Mouse (Mus musculus): ENCODE data around the gene Vps16. TPM values are rescaled to one million over a fixed set of nuclear protein-coding genes. Genes with fewer than 3 reads are reported as not detected.
A peak's percentile ranks its signal among the peaks of the same experiment; 100 is the strongest.

Vps16 gene
- total RNA-seq (2022), result 10 to 100 TPM; 67.2 to 90.4 (median 76.7) TPM

DNA sequence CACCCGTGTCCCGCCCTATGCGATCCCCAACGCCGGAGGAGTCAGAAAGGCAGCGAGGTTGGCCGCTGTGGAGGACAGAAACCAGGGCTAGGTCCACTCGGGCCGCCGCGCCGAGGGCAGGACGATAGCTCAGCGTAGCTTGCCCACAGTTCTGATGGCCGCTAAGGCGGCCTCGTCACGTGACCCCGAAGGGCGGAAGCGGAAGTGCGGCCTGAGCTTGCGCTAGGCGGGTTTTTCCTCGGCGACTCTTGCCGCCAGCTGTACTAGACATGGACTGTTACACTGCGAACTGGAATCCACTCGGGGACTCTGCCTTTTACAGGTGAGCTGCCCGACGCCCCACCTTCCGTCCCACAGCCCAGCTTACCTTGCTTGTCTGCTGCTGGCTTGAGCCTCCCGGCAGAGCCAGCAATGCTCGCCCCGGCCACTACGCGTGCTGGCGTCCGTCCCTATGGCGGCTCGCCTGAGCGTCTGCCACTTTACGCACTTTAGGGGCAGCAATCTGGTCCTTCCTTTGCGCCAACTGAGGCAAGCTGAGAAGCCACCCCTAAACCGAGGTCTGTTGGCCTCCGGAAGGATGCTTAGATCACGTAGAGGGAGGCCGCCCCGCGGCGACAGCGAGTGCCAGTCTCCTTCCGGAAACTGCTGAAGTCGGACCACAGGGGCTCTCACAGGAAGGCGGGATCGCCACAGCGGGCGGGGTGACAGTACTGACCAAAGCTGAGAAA, at the start of gene Vps16, which contains the start of gene Pced1a:
Gene Vps16, plus strand, starts transcription at position 214 of the 728 bp plus-strand sequence.
Gene Pced1a, minus strand, starts transcription at position 576 of the 728 bp plus-strand sequence.
- peak; percentile 89 for DNase-seq (ENCODE audit: low spot score in 2 of 2)

DNA sequence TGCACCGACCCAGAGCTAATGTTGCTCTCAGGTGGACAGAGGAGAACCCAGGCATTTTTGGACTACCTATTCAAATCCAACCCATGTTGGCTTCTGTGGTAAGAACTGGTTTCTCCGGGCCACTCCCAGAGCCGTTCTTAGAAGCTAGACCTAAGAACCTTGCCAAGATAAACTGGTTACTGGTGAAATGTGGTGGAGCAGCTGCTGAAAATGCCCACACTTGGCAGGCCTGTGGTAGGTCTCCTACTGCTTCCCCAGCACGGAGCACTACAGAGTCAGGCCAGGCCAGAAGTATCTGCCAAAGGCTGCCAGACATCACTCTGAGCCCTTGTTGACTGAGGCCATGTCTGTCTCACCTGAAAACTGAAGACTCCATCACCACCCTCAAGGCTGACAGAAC, 49.2 kb upstream of the Vps16 start:
- no peak for DNase-seq (ENCODE audit: low spot score in 2 of 2)

GRCm38 (mm10) chr2:130383205-130383604, 40.9 kb upstream of the Vps16 start:
- DNase-seq (ENCODE audit: low spot score in 2 of 2), result no peak

GRCm38 (mm10) chr2:130383895-130384294, 40.2 kb upstream of the Vps16 start:
- no peak for DNase-seq (ENCODE audit: low spot score in 2 of 2)

- no peak for DNase-seq (ENCODE audit: low spot score in 2 of 2)
These were observed 37.9 kb upstream of the Vps16 start for GRCm38 (mm10) chr2:130386212-130386611.

- no peak for DNase-seq (ENCODE audit: low spot score in 2 of 2)
These were observed 35.3 kb upstream of the Vps16 start for GRCm38 (mm10) chr2:130388796-130389195.

- DNase-seq (ENCODE audit: low spot score in 2 of 2), result no peak
These were observed 33.0 kb upstream of the Vps16 start for GRCm38 (mm10) chr2:130390993-130391625.

DNA sequence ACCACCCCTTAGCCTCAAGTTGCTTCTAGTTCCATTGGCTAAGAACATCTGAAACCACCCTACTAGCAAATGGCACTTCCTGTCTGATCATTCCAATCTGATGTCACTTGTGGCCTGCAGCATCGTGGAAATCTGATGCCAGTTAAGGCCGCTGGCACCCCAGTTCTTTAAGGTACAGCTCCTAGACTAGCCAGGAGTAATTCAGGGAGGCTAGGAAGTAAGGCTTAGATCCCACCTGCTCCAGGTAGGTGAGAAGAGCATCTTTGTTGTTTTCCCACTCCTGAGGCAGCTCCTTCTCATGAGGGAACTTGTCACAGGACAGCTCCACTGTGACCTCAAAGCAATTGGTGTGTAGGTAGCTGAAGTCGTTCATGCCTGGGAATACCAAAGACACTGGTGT, 31.3 kb upstream of the Vps16 start:
- DNase-seq (ENCODE audit: low spot score in 2 of 2), result no peak

- DNase-seq (ENCODE audit: low spot score in 2 of 2), result no peak
These were observed 28.4 kb upstream of the Vps16 start for GRCm38 (mm10) chr2:130395696-130396095.

DNA sequence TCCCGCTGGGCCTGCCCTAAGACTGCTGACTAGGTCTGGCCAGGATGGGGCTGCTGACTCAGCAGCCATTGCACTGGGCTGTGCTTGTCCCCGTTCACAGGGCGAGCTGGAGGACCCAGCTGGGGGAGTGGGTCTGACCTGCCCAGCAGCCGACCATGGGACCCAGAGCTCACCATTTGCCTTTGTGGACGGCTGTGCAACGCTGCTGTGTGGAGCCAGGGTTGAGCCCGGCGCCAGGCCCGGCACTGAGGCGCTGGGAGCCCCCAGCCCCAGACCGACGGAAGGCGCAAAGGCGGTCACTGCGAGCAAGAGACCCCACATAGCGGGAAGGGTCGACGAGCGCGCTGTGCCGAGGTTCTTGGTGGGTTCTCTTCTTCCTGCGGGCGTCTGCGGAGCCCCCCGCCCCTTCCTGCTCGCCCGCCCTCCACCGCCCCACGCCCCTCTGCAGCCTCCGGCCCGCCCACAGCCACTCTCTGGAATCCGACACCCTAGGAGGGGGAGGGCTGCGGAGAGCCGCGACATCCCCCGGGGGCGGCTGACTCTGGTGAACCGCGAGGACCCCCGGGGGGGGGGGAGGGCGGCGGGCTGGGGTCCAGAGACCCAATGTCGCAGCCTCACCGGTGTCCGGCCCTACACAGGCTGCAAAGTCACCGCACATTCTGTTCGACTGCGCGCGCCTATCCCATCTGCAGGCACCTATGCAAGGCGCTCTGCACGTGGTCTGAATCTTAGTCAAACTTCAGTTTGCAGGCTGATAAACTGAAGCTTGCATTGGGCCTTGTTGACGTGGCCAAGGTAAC, 26.8 kb upstream of the Vps16 start, which contains the start of gene Cpxm1:
Gene Cpxm1, minus strand, starts transcription at position 389 of the 800 bp plus-strand sequence.
- DNase-seq (ENCODE audit: low spot score in 2 of 2), result no peak

GRCm38 (mm10) chr2:130398091-130398490, 26.0 kb upstream of the Vps16 start:
- peak in 1 of 2 experiments; percentile 6 for DNase-seq (ENCODE audit: low spot score in 2 of 2)

DNA sequence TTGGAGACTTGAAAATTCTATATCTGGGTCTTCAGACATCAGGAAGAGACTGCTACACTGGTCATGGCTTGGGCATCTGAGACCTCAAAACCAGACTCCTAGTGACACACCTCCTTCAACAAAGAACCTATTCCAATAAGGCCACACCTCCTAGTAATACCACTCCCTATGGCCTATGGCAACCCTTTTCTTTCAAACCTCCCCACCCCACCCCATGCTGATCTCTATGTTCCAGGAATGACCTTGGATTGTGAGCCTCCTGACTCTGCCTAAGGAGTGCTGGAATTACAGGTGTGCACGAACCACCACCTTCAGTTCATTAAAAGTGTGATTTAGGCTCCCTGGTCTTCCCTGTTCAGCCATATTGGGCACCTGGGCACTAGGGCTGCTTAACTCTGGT, 24.1 kb upstream of the Vps16 start:
- no peak for DNase-seq (ENCODE audit: low spot score in 2 of 2)

DNA sequence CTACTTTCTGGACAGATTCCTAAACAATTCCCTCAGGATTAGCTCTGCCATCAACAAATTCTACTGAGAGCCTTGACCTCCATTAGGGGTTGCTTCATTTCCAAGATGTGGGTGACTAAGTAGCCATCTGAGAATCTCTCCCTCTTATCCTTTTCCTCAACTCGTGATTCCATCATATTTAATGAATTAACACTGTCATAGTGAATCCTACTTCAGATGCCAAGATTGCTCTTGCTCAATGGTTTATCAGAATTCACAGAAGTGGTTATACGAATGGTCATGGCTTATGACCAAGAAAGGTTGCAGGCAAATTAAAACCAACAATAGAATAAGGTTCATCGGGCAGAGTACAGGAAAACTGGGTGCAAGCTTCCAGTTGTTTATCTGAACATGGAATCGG, 22.2 kb upstream of the Vps16 start:
- DNase-seq (ENCODE audit: low spot score in 2 of 2), result no peak

GRCm38 (mm10) chr2:130404939-130405338, 19.2 kb upstream of the Vps16 start, which contains the start of the genes Gm28372 and 1700020A23Rik:
TSS of gene Gm28372 (plus strand) at chr2:130405239.
TSS of gene 1700020A23Rik (plus strand) at chr2:130405259.
- DNase-seq (ENCODE audit: low spot score in 2 of 2), result no peak

DNA sequence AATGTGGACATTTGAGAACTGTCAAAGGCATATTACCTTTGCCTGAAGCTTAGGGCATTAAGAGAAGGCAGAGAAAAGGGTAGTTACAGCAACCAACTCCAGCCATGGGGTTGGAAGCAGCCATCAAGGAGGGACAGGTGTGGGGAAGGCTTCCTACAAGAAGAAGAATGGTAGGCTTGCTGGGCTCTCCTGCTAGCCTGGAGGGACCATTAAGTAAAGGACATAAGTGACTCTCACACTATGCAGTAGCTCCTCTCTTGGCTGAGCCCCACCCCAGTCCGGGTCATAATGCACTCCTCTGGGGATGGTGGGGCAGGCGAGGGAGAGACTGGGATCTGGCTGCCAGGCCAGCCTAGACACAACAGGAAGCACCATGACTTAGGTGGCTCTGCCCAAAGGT, 18.0 kb upstream of the Vps16 start, which contains the start of gene Tmem239:
Gene Tmem239, plus strand, starts transcription at position 301 of the 400 bp plus-strand sequence.
- no peak for DNase-seq (ENCODE audit: low spot score in 2 of 2)

GRCm38 (mm10) chr2:130408194-130408593, 15.9 kb upstream of the Vps16 start:
- no peak for DNase-seq (ENCODE audit: low spot score in 2 of 2)

GRCm38 (mm10) chr2:130411558-130412495, 12.3 kb upstream of the Vps16 start:
- peak; percentile 56 to 64 for DNase-seq (ENCODE audit: low spot score in 2 of 2)

DNA sequence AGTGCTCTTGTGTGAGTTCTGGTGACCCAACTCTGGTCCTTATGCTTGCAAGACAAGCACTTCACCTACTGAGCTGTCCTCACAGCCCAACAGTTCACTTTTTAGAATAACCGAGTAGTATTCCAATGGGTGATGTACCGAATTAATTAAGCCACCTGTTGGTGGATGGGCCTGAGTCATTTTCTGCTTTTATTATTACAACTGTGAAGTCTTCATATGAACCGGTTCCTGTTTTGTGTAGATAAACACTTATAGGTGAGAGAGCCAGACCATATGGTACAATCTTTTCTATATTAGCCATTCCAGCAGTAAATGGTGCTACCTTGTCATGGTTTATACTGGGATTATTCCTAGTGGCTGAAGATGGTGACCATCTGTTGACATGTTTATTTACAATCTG, 11.4 kb upstream of the Vps16 start:
- DNase-seq (ENCODE audit: low spot score in 2 of 2), result no peak

- DNase-seq (ENCODE audit: low spot score in 2 of 2), result no peak
These were observed 9.9 kb upstream of the Vps16 start for GRCm38 (mm10) chr2:130414094-130414856.

All from left cerebral cortex, adult 8-10 months (tissue).